Mouse (Mus musculus): ENCODE data around the gene Gm49601. TPM values are rescaled to one million over a fixed set of nuclear protein-coding genes. Genes with fewer than 3 reads are reported as not detected.

Gm49601 gene
- 10.0 and 18.2 TPM in 2 replicates for polyA plus RNA-seq (2015; fragmentation: Nextera tagmentation; extraction: Ambion mirVana)

DNA sequence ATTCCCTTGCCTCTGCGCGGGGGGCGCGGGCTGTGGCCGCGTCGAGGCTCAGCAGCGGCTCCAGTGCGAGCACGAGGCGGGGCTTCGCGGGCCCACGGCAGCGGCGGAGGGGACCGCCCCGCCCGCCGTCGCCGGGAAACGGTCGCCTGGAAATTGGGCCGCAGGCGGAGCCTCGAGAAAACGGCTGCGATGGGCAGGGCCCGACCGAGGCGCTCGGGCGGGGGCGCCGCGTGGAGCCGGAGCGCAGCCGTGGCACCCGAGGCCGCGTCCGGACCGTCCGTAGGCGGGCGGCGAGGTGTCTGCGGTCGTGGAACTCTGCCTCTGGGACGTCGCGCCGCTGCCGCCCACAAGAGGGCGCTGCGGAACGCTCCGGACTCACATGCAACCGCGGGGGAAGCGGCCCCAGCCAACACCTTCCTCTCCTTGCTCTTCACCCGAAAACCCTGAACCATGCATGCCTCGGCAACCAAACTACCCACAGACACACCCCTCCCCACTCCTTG, at the start of gene Gm49601:
TSS of gene Gm49601 (minus strand) at position 52 of the 503 bp plus-strand sequence.
- WGBS = under 1% methylated on average over 61 of the region's 65 CpGs
- H3K4me2 ChIP-seq = peak within 1 kb of the TSS; percentile 88
- H3K27me3 ChIP-seq = peaks cover 67% of the 10 kb centered on the region
- H3K4me3 ChIP-seq = peak within 1 kb of the TSS; percentile 86
- no peak within 1 kb of the TSS for H3K27ac ChIP-seq
- peaks cover 44% of the 10 kb centered on the region for H3K36me3 ChIP-seq (ENCODE audit: poor library complexity, severe bottlenecking)
- peak within 1 kb of the TSS; percentile 93 for H3K9ac ChIP-seq
- ATAC-seq = peak; percentile 31
- H3K9me3 ChIP-seq (replicated peaks) = no peaks in the 10 kb centered on the region
- peaks cover 50% of the 10 kb centered on the region for H3K4me1 ChIP-seq

DNA sequence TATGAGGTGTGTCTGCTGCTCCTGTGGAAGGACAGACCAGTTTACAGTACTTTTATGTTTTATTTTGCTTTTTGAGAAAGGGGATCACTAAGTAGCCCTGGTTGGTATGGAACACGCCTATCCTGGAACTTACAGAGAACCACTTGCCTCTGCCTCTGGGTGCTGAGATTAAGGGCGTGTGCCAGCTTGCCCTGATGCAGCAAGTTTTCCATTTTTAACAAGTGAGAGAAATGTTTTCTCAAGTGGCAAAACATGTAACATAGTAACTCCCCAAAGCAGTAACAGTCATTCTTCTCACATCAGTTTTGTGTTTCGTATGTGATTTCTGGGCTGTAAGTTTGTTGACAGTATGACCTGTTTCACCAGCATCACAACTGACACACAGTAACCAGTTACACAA, 46.8 kb upstream of the Gm49601 start:
- Histone ChIP-seq H3K27me3 (no peaks in the 10 kb centered on the region), H3K9me3 (replicated peaks) (no peaks in the 10 kb centered on the region), H3K9ac (no peak overlapping the region), H3K27ac (no peak overlapping the region), H3K36me3 (ENCODE audit: poor library complexity, severe bottlenecking) (no peaks in the 10 kb centered on the region), H3K4me2 (no peak overlapping the region), H3K4me1 (no peaks in the 10 kb centered on the region), H3K4me3 (no peak overlapping the region)
- WGBS = 89% methylated on average over 3 of the region's 3 CpGs
- ATAC-seq = no peak

- 74% methylated on average over 5 of the region's 5 CpGs for WGBS
Measured at GRCm38 (mm10) chr16:18672027-18672426, 45.8 kb upstream of the Gm49601 start.

GRCm38 (mm10) chr16:18669914-18670313, 43.7 kb upstream of the Gm49601 start:
- 71% methylated on average over 6 of the region's 6 CpGs for WGBS
- Histone ChIP-seq H3K36me3 (ENCODE audit: poor library complexity, severe bottlenecking) (no peaks in the 10 kb centered on the region), H3K4me3 (no peak overlapping the region), H3K27ac (no peak overlapping the region), H3K9me3 (replicated peaks) (no peaks in the 10 kb centered on the region), H3K4me2 (no peak overlapping the region), H3K9ac (no peak overlapping the region), H3K4me1 (no peaks in the 10 kb centered on the region), H3K27me3 (no peaks in the 10 kb centered on the region)
- ATAC-seq = no peak

More at GRCm38 (mm10) chr16:18672027-18672426, 45.8 kb upstream of the Gm49601 start:
- no peak overlapping the region for H3K4me2 ChIP-seq
- no peak overlapping the region for H3K27ac ChIP-seq
- H3K9ac ChIP-seq = no peak overlapping the region
- no peaks in the 10 kb centered on the region for H3K36me3 ChIP-seq (ENCODE audit: poor library complexity, severe bottlenecking)
- no peaks in the 10 kb centered on the region for H3K4me1 ChIP-seq
- H3K9me3 ChIP-seq (replicated peaks) = no peaks in the 10 kb centered on the region
- ATAC-seq = no peak
- H3K27me3 ChIP-seq = no peaks in the 10 kb centered on the region
- no peak overlapping the region for H3K4me3 ChIP-seq

DNA sequence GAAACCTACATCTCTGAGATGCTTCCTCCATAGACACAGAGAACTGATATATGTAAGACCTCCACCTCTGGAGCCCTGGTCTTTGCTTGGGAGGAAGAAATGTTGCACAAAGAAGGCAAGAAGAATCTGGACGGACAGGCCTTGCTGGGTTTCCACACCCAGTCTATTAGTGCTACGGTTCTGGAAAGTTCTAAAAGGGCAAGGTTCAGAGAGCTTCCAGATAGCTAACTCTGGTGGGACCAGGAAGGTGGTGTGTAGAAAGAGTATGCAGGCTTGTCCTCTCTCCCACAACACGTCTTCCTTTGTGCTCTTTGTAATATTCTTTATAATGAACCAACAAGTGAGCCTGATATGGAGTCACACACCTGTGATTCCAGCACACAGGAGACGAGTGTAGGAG, 32.4 kb upstream of the Gm49601 start:
- no peak for ATAC-seq
- Histone ChIP-seq H3K27me3 (no peaks in the 10 kb centered on the region), H3K4me2 (no peak overlapping the region), H3K4me3 (no peak overlapping the region), H3K9ac (no peak overlapping the region), H3K4me1 (no peaks in the 10 kb centered on the region), H3K36me3 (ENCODE audit: poor library complexity, severe bottlenecking) (no peaks in the 10 kb centered on the region), H3K27ac (no peak overlapping the region), H3K9me3 (replicated peaks) (no peaks in the 10 kb centered on the region)
- 80% methylated on average over 4 of the region's 4 CpGs for WGBS

DNA sequence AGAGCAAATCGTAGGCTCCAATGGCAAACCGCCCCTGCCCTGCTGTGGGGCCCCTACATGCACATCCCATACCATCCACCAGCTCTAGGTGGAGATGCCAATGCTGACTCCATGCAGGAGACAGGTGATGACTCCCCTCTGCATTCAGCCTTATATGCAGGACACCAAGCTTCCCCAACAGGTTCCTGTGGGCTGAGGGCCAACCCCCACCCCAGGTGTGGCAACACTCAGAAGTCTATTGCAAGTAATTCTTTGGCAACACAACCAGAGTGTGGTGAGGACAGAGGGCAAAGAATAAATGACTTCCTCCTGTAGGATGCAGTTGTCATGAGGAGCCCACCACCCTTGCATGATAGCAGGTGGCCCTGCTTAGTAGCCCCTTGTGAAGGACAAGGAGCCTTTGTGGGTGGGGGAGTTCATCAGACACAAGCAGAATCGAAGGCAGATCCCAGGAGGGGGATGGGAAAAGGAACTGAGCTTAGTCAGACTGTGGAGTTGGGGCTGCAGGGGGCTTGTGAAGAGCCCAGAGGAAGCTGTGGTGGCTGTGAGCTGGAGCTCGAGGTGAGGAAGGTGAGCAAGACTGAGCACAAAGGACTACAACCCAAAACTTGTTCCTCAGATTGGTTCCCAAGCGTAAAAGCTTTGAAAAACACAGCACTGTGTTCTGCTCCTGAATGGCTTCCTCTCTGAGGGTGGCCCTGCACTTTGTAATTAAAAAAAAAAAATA, 29.3 kb upstream of the Gm49601 start:
- WGBS = 69% methylated on average over 5 of the region's 5 CpGs
- H3K4me3 ChIP-seq = no peak overlapping the region
- no peaks in the 10 kb centered on the region for H3K36me3 ChIP-seq (ENCODE audit: poor library complexity, severe bottlenecking)
- no peaks in the 10 kb centered on the region for H3K4me1 ChIP-seq
- no peaks in the 10 kb centered on the region for H3K27me3 ChIP-seq
- no peak for ATAC-seq
- no peak overlapping the region for H3K4me2 ChIP-seq
- no peak overlapping the region for H3K27ac ChIP-seq
- H3K9ac ChIP-seq = no peak overlapping the region
- H3K9me3 ChIP-seq (replicated peaks) = no peaks in the 10 kb centered on the region

DNA sequence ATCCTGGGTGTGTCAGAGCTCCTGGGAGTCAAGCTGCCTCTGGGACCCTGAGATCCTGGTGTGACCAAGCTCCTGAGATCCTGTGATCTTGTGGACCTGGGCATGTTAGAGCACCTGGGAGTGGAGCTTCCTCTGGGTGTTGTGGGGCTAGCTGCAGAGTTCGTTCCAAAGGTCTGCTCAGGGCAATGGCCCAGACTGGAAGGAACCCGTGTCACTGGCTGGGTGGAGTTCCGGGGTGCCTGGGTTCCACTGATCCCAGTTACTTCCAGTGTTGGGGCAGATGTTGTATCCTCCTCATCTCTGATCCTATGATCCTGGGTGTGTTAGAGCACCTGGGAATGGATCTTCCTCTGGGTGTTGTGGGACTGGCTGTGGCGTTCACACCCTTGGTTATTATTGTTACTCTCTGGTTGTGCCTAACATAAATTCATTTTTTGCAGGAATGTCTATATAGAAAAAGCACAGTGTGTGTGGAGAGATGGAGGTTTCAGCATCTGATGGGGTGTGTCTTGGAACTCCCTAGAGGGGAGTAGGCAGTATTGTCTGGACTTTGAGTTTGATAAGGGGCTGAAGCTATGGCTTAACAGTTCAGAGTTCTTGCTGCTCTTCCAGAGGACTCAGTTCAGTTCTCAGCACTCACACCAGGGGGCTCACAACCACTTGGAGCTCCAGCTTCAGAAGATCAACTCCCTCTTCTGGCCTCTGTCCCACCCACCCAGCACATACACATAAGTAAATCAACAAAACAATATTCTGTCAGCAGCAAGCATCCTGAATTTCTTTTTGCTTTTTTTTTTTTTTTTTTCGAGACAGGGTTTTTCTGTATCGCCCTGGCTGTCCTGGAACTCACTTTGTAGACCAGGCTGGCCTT, 27.3 kb upstream of the Gm49601 start:
- Histone ChIP-seq H3K9me3 (replicated peaks) (no peaks in the 10 kb centered on the region), H3K4me3 (no peak overlapping the region), H3K27me3 (no peaks in the 10 kb centered on the region), H3K4me1 (no peaks in the 10 kb centered on the region), H3K9ac (no peak overlapping the region), H3K36me3 (ENCODE audit: poor library complexity, severe bottlenecking) (no peaks in the 10 kb centered on the region), H3K4me2 (no peak overlapping the region), H3K27ac (no peak overlapping the region)
- 87% methylated on average over 6 of the region's 6 CpGs for WGBS
- no peak for ATAC-seq

DNA sequence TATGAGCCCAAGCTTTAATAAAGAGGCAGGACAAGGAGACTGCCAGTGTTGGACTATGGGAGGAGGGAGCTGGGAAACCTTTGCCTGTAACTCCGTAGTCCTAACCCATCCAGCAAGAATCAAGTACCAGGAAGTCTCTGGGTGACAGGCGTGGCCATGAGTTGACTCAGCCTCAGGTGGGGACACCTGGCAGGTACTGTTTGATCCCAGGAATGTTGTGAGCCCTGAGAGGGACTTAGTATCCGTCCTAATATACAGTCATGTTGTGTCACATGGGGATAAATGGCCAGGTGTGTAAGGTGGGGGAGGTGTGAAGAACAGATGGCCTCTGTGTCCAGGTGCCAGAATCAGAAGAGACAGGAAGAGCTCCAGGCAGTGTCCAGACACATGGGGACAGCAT, 22.9 kb upstream of the Gm49601 start:
- no peak overlapping the region for H3K4me2 ChIP-seq
- no peaks in the 10 kb centered on the region for H3K36me3 ChIP-seq (ENCODE audit: poor library complexity, severe bottlenecking)
- WGBS = 68% methylated on average over 3 of the region's 3 CpGs
- H3K27ac ChIP-seq = no peak overlapping the region
- no peaks in the 10 kb centered on the region for H3K4me1 ChIP-seq
- no peaks in the 10 kb centered on the region; the same call in 1 of the 2 replicates for H3K9me3 ChIP-seq (replicated peaks)
- no peak overlapping the region for H3K4me3 ChIP-seq
- H3K27me3 ChIP-seq = no peaks in the 10 kb centered on the region
- ATAC-seq = no peak
- H3K9ac ChIP-seq = no peak overlapping the region

DNA sequence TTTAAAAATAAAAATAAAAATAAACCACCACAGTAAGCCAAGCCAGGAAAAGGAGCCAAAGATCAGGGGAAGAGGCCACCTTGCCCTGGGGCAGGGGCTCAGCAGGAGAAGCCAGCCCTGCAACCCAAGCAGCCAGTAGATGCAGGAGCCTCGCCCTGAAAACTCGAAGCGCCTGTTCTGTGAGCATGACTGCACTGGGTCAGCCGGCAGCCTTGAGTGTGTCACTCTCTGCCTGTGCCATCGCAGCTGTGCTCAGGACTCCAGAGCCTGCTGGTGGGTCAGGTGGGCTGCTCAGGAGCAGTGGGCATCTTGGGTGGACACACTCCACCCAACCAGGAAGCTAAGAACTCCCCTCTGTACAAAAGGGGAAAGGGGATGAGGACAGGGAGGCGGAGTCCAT, 19.1 kb upstream of the Gm49601 start:
- Histone ChIP-seq H3K4me3 (no peak overlapping the region), H3K27me3 (no peaks in the 10 kb centered on the region), H3K4me1 (no peaks in the 10 kb centered on the region), H3K36me3 (ENCODE audit: poor library complexity, severe bottlenecking) (no peaks in the 10 kb centered on the region), H3K4me2 (no peak overlapping the region), H3K9me3 (replicated peaks) (no peaks in the 10 kb centered on the region; the same call in 1 of the 2 replicates), H3K27ac (no peak overlapping the region), H3K9ac (no peak overlapping the region)
- 75% methylated on average over 6 of the region's 6 CpGs for WGBS
- ATAC-seq = no peak

GRCm38 (mm10) chr16:18644485-18644884, 18.3 kb upstream of the Gm49601 start:
- ATAC-seq = no peak
- no peaks in the 10 kb centered on the region for H3K27me3 ChIP-seq
- H3K9ac ChIP-seq = no peak overlapping the region
- no peaks in the 10 kb centered on the region for H3K36me3 ChIP-seq (ENCODE audit: poor library complexity, severe bottlenecking)
- no peak overlapping the region for H3K4me3 ChIP-seq
- H3K9me3 ChIP-seq (replicated peaks) = no peaks in the 10 kb centered on the region; the same call in 1 of the 2 replicates
- H3K27ac ChIP-seq = no peak overlapping the region
- H3K4me2 ChIP-seq = no peak overlapping the region
- H3K4me1 ChIP-seq = no peaks in the 10 kb centered on the region
- 68% methylated on average over 4 of the region's 4 CpGs for WGBS

- H3K27me3 ChIP-seq = no peaks in the 10 kb centered on the region
- H3K4me3 ChIP-seq = no peak overlapping the region
- no peak for ATAC-seq
- no peak overlapping the region for H3K27ac ChIP-seq
- H3K4me1 ChIP-seq = no peaks in the 10 kb centered on the region
- H3K9me3 ChIP-seq (replicated peaks) = no peaks in the 10 kb centered on the region; the same call in 1 of the 2 replicates
- no peak overlapping the region for H3K9ac ChIP-seq
- 82% methylated on average over 11 of the region's 11 CpGs for WGBS
- no peaks in the 10 kb centered on the region for H3K36me3 ChIP-seq (ENCODE audit: poor library complexity, severe bottlenecking)
- no peak overlapping the region for H3K4me2 ChIP-seq
Measured at GRCm38 (mm10) chr16:18643406-18643998, 17.3 kb upstream of the Gm49601 start.

GRCm38 (mm10) chr16:18642897-18643296, 16.7 kb upstream of the Gm49601 start:
- Histone ChIP-seq H3K36me3 (ENCODE audit: poor library complexity, severe bottlenecking) (no peaks in the 10 kb centered on the region), H3K9ac (no peak overlapping the region), H3K27me3 (no peaks in the 10 kb centered on the region), H3K4me1 (no peaks in the 10 kb centered on the region), H3K9me3 (replicated peaks) (no peaks in the 10 kb centered on the region), H3K4me2 (no peak overlapping the region), H3K4me3 (no peak overlapping the region), H3K27ac (no peak overlapping the region)
- WGBS = 84% methylated on average over 4 of the region's 4 CpGs
- ATAC-seq = no peak

Measured in forebrain, embryonic 13.5 days (tissue).